Mouse (Mus musculus) activated CD4-positive, CD25-positive, alpha-beta regulatory T cell, adult 4 months (primary cell): ENCODE measurements around the gene Wscd2. TPM values are rescaled to one million over a fixed set of nuclear protein-coding genes. Genes with fewer than 3 reads are reported as not detected.

Experiments
- ATAC-seq: one replicate; pipeline ENCODE4 v1.8.0; 2017
- polyA plus RNA-seq, 2 experiments: library from polyadenylated mRNA; unstranded; fragments of 100-300 nt; shearing (Covaris generic); gene quantifications; one replicate each; pipeline ENCODE4 v1.2.1; 2017

Gene Wscd2
- polyA plus RNA-seq, 2 experiments from 2014 or later, result 1.6 to 2.2 TPM

- no peak for ATAC-seq
Observed at GRCm38 (mm10) chr5:113619151-113619550, 129.0 kb downstream of the Wscd2 start.

GRCm38 (mm10) chr5:113620130-113620716 lies 130.1 kb downstream of the Wscd2 start:
- no peak for ATAC-seq

GRCm38 (mm10) chr5:113620999-113621398 lies 130.9 kb downstream of the Wscd2 start:
- ATAC-seq, result peak; percentile 43

GRCm38 (mm10) chr5:113623052-113623451 lies 132.9 kb downstream of the Wscd2 start:
- ATAC-seq, result no peak

- no peak for ATAC-seq
Observed at GRCm38 (mm10) chr5:113625068-113625467, 134.9 kb downstream of the Wscd2 start.

- ATAC-seq, result no peak
Observed at GRCm38 (mm10) chr5:113626352-113626751, 136.2 kb downstream of the Wscd2 start.

- no peak for ATAC-seq
Observed at GRCm38 (mm10) chr5:113626991-113627390, 136.9 kb downstream of the Wscd2 start.

- no peak for ATAC-seq
Observed at GRCm38 (mm10) chr5:113627820-113628437, 137.8 kb downstream of the Wscd2 start.

GRCm38 (mm10) chr5:113629248-113629647 lies 139.1 kb downstream of the Wscd2 start:
- no peak for ATAC-seq

GRCm38 (mm10) chr5:113630116-113630515 lies 140.0 kb downstream of the Wscd2 start:
- ATAC-seq, result no peak

GRCm38 (mm10) chr5:113633037-113633714 lies 143.0 kb downstream of the Wscd2 start:
- no peak for ATAC-seq

GRCm38 (mm10) chr5:113634024-113634651 lies 144.0 kb downstream of the Wscd2 start:
- no peak for ATAC-seq

- ATAC-seq, result no peak
Observed at GRCm38 (mm10) chr5:113634887-113635610, 144.9 kb downstream of the Wscd2 start.

- no peak for ATAC-seq
Observed at GRCm38 (mm10) chr5:113635861-113636565, 145.9 kb downstream of the Wscd2 start.

GRCm38 (mm10) chr5:113637631-113638030 lies 147.5 kb downstream of the Wscd2 start:
- no peak for ATAC-seq

- no peak for ATAC-seq
Observed at GRCm38 (mm10) chr5:113638055-113638454, 147.9 kb downstream of the Wscd2 start.

- no peak for ATAC-seq
Observed at GRCm38 (mm10) chr5:113639126-113639525, 149.0 kb downstream of the Wscd2 start.

Other genes with a start within 250 kb of the Wscd2 start
- not detected for gene Sgsm1, start 179.5 kb upstream of the Wscd2 start, polyA plus RNA-seq
- not detected for gene Aym1, start 133.0 kb upstream of the Wscd2 start, polyA plus RNA-seq
- gene Cmklr1, start 160.1 kb downstream of the Wscd2 start, polyA plus RNA-seq, result not detected
- not detected for gene 1700069L16Rik, start 234.4 kb downstream of the Wscd2 start, polyA plus RNA-seq
- 1 to 10 TPM; 3.3 to 5.2 TPM for gene Ficd, start 245.5 kb downstream of the Wscd2 start, polyA plus RNA-seq